Mouse (Mus musculus) adrenal gland, postnatal 36 days (tissue): ENCODE results near the gene Grid1. TPM values are rescaled to one million over a fixed set of nuclear protein-coding genes. Genes with fewer than 3 reads are reported as not detected.

ENCODE experiments used
- DNase-seq, 2 experiments: peaks; one replicate each; pipeline ENCODE4 v3.0.0; 2021; ENCODE audit warnings: mixed read lengths in 1 of 2
- long read RNA-seq, 2 experiments: library from polyadenylated mRNA; stranded (forward); transcript quantifications; one replicate each; pipeline ENCODE4 v2.0.0; 2021; ENCODE audit warnings: borderline sequencing depth in 2 of 2
- total RNA-seq, 2 experiments: library from RNA; stranded (reverse); gene quantifications; 2 replicates each; pipeline ENCODE4 v1.2.3; 2021

Gene Grid1
- under 1 TPM; 0.17 to 0.30 TPM for total RNA-seq
- long read RNA-seq, experiment 1, partial matches to known transcripts, result 1 of 1 reads
- long read RNA-seq, experiment 1, other reads (novel, unspliced or antisense), result 0 of 1 reads
- long read RNA-seq, experiment 2, result 0 reads

GRCm38 (mm10) chr14:34819919-34820652 is at the start of gene Grid1:
TSS of gene Grid1 (plus strand) at chr14:34820108.
- peak; percentile 31 to 33 for DNase-seq

GRCm38 (mm10) chr14:34770467-34770866 is 49.4 kb upstream of the Grid1 start:
- DNase-seq, result no peak

GRCm38 (mm10) chr14:34771601-34772000 is 48.3 kb upstream of the Grid1 start:
- no peak for DNase-seq

GRCm38 (mm10) chr14:34772132-34772531 is 47.8 kb upstream of the Grid1 start:
- no peak for DNase-seq

- DNase-seq, result no peak
These were observed 46.2 kb upstream of the Grid1 start for GRCm38 (mm10) chr14:34773681-34774080.

GRCm38 (mm10) chr14:34774231-34774630 is 45.7 kb upstream of the Grid1 start:
- no peak for DNase-seq

GRCm38 (mm10) chr14:34776719-34777385 is 43.1 kb upstream of the Grid1 start:
- no peak for DNase-seq

- peak; percentile 21 to 42 for DNase-seq
These were observed 42.1 kb upstream of the Grid1 start for GRCm38 (mm10) chr14:34777810-34778209.

GRCm38 (mm10) chr14:34778760-34779159 is 41.1 kb upstream of the Grid1 start:
- no peak for DNase-seq

- no peak for DNase-seq
These were observed 26.4 kb upstream of the Grid1 start for GRCm38 (mm10) chr14:34793406-34794037.

GRCm38 (mm10) chr14:34810763-34811489 is 9.0 kb upstream of the Grid1 start:
- DNase-seq, result peak; percentile 75 to 81

GRCm38 (mm10) chr14:34811490-34811808 is 8.5 kb upstream of the Grid1 start:
- DNase-seq, result no peak

- peak; percentile 27 to 43 for DNase-seq
These were observed 3.6 kb upstream of the Grid1 start for GRCm38 (mm10) chr14:34816301-34816700.

- no peak for DNase-seq
These were observed 1.4 kb upstream of the Grid1 start for GRCm38 (mm10) chr14:34818387-34818980.

- DNase-seq, result peak; percentile 5 to 20
These were observed 588 bp upstream of the Grid1 start for GRCm38 (mm10) chr14:34819121-34819918.

GRCm38 (mm10) chr14:34820653-34821005 is 721 bp downstream of the Grid1 start:
- no peak for DNase-seq

GRCm38 (mm10) chr14:34821131-34821790 is 1.4 kb downstream of the Grid1 start:
- DNase-seq, result no peak

- peak; percentile 21 to 52 for DNase-seq
These were observed 3.2 kb downstream of the Grid1 start for GRCm38 (mm10) chr14:34823136-34823535.

GRCm38 (mm10) chr14:34824186-34824585 is 4.3 kb downstream of the Grid1 start:
- no peak for DNase-seq

GRCm38 (mm10) chr14:34825902-34826301 is 6.0 kb downstream of the Grid1 start:
- no peak for DNase-seq

GRCm38 (mm10) chr14:34829831-34830230 is 9.9 kb downstream of the Grid1 start:
- DNase-seq, result no peak
